Mouse (Mus musculus) right cerebral cortex, adult 2 months (tissue): Measurements from ENCODE around the gene Kcnn1.
"Not testable (repeated sequence)": the region's sequence is repeated elsewhere in the genome, so short reads cannot be mapped to it uniquely, and the experiment has no call there.

Experiments
- DNase-seq, 2 experiments: peaks; one replicate each; pipeline ENCODE4 v3.0.0; 2021 to 2022; ENCODE audit warnings: low spot score in 2 of 2

Kcnn1 gene

GRCm38 (mm10) chr8:70862824-70863641 is at the start of gene Kcnn1:
Gene Kcnn1, minus strand, starts transcription at chr8:70863258.
- DNase-seq, result no peak

- no peak for DNase-seq
Measured at GRCm38 (mm10) chr8:70911596-70911995, 48.5 kb upstream of the Kcnn1 start.

GRCm38 (mm10) chr8:70907518-70907917 is 44.5 kb upstream of the Kcnn1 start:
- no peak for DNase-seq

- peak; percentile 80 for DNase-seq
Measured at GRCm38 (mm10) chr8:70905831-70906736, 43.0 kb upstream of the Kcnn1 start, which contains the start of gene Map1s. Gene Map1s, plus strand, starts transcription at chr8:70905932.

GRCm38 (mm10) chr8:70905463-70905830 is 42.4 kb upstream of the Kcnn1 start:
- no peak for DNase-seq

GRCm38 (mm10) chr8:70904532-70904931 is 41.5 kb upstream of the Kcnn1 start:
- DNase-seq, result no peak

GRCm38 (mm10) chr8:70903582-70903981 is 40.5 kb upstream of the Kcnn1 start:
- DNase-seq, result no peak

- DNase-seq, result no peak
Measured at GRCm38 (mm10) chr8:70903112-70903511, 40.1 kb upstream of the Kcnn1 start.

- no peak for DNase-seq
Measured at GRCm38 (mm10) chr8:70902211-70902610, 39.2 kb upstream of the Kcnn1 start.

- no peak for DNase-seq
Measured at GRCm38 (mm10) chr8:70900872-70901387, 37.9 kb upstream of the Kcnn1 start.

GRCm38 (mm10) chr8:70899226-70899625 is 36.2 kb upstream of the Kcnn1 start:
- no peak for DNase-seq

- no peak for DNase-seq
Measured at GRCm38 (mm10) chr8:70898661-70899198, 35.7 kb upstream of the Kcnn1 start.

GRCm38 (mm10) chr8:70897681-70898413 is 34.8 kb upstream of the Kcnn1 start:
- DNase-seq, result peak; percentile 91 to 92

GRCm38 (mm10) chr8:70897021-70897680 is 34.1 kb upstream of the Kcnn1 start, which contains the start of gene Rpl18a:
Gene Rpl18a, minus strand, starts transcription at chr8:70897412.
- DNase-seq, result peak; percentile 97 to 98

GRCm38 (mm10) chr8:70896316-70897020 is 33.4 kb upstream of the Kcnn1 start:
- no peak for DNase-seq

- not testable (repeated sequence) for DNase-seq
Measured at GRCm38 (mm10) chr8:70895571-70896259, 32.7 kb upstream of the Kcnn1 start.

- no peak for DNase-seq
Measured at GRCm38 (mm10) chr8:70894771-70895545, 31.9 kb upstream of the Kcnn1 start.

- DNase-seq, result no peak
Measured at GRCm38 (mm10) chr8:70894385-70894720, 31.3 kb upstream of the Kcnn1 start.
